Mouse (Mus musculus): ENCODE data around the gene Scin. TPM values are rescaled to one million over a fixed set of nuclear protein-coding genes. Genes with fewer than 3 reads are reported as not detected.

Gene Scin
- polyA plus RNA-seq, 1 experiment from 2014 or later, result 0.36 TPM

DNA sequence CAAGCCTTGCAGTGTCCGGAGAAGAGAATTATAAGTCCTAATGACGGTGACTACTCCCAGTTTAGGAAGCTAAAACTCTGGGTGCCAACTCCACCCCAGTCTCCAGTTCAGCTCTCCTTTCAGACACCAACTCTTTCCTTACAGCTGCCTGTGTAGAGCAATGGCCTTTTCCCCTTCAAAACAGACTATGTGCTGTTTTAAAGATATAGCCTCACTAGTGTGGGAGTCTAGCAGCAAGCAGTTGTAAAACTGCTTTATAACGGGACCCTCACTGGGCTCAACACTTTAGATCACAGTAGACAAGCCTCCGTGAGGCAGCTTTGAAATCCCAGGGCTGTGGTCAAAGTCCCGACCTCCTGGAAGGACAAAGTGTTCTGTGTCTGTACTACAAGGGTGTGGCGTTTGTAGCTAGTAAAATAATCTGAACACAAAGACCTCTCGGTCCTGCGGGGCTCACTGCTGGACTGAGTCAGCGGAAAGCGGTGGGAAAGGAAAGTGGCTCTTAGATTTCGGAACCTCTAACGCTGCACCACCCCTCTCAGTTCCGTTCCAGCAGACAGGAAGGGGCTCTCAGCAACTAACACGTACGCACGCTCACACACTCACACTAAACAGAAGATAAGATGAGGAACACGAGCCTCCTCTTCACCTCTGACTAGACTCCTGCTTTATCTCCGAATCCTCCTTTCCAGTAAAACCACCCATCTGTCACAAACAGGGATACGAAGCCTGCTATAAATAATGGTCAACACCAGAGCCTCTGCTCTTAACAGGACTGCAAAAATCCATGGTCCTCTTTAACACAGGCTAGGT, 117.2 kb downstream of the Scin start:
- ATAC-seq (ENCODE audit: low FRiP score), result peak; percentile 39; the same call in 1 of the 2 replicates
- H3K9ac ChIP-seq, result peak overlapping the region; percentile 21; the same call in 1 of the 2 replicates
- no peaks in the 10 kb centered on the region for H3K9me3 ChIP-seq
- H3K36me3 ChIP-seq (replicated peaks), result no peaks in the 10 kb centered on the region
- H3K27ac ChIP-seq, result 0 out of 2 replicates have a peak overlapping the region, but pooled peaks have one; percentile 6
- H3K27me3 ChIP-seq, result no peaks in the 10 kb centered on the region
- 45% methylated on average over 19 of the region's 19 CpGs for WGBS
- H3K4me3 ChIP-seq (replicated peaks), result no peak overlapping the region; the same call in 1 of the 2 replicates
- H3K4me2 ChIP-seq, result peak overlapping the region; percentile 27
- peaks cover 6% of the 10 kb centered on the region; the same call in 1 of the 2 replicates for H3K4me1 ChIP-seq

DNA sequence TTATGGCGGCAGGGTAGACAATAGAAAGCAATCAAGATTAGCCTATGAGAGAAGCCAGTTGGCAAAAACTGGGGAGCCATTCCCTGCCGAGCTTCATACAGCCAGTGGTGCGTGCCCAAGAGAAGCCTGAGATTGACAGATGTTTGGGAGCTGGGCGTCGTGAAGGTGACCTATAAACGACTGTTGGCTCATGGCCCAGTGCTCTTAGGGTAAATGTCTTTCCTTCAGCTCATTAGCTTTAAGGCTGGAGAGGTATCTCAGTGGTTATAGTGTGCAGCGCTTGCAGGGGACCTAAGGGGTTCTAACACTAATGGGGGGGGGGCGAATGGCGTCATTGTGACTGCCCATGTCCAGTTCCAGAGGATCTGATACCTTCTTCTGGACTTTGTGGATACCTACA, 118.0 kb downstream of the Scin start:
- no peaks in the 10 kb centered on the region for H3K36me3 ChIP-seq (replicated peaks)
- H3K27me3 ChIP-seq, result no peaks in the 10 kb centered on the region
- WGBS, result 65% methylated on average over 9 of the region's 9 CpGs
- no peak overlapping the region for H3K4me3 ChIP-seq (replicated peaks)
- no peak overlapping the region for H3K9ac ChIP-seq
- H3K9me3 ChIP-seq, result no peaks in the 10 kb centered on the region
- H3K4me1 ChIP-seq, result peaks cover 6% of the 10 kb centered on the region; the same call in 1 of the 2 replicates
- no peak for ATAC-seq (ENCODE audit: low FRiP score)
- no peak overlapping the region for H3K27ac ChIP-seq
- no peak overlapping the region for H3K4me2 ChIP-seq

DNA sequence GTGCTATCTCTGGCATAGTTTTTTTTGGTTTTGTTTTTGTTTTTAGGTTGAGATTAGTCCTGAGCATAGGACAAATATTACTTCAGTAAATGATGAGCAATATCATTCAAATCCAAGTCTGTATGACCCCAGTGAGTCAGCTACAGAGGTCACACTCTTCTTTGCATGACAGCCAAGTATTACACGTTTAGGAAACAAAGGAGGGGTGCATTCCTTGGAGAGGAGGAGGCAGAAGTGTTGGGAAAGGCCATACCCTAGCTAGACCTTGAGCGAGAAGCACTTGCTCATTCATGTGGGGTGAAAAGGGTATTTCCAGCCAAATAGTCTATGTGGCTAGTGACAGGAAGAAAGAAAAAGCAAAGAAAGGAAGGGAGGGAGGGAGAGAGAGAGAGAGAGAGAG, 124.2 kb downstream of the Scin start:
- Histone ChIP-seq H3K9me3 (no peaks in the 10 kb centered on the region), H3K4me1 (no peaks in the 10 kb centered on the region), H3K4me2 (no peak overlapping the region), H3K4me3 (replicated peaks) (no peak overlapping the region), H3K27me3 (no peaks in the 10 kb centered on the region), H3K9ac (no peak overlapping the region), H3K36me3 (replicated peaks) (no peaks in the 10 kb centered on the region), H3K27ac (no peak overlapping the region)
- no peak for ATAC-seq (ENCODE audit: low FRiP score)
- 51% methylated on average over 2 of the region's 2 CpGs for WGBS

Other genes with a start within 250 kb of the Scin start
- 64.5 and 70.5 TPM in 2 replicates for gene Arl4a, start 96.2 kb downstream of the Scin start, polyA plus RNA-seq (2016; fragmentation: Nextera tagmentation; extraction: Ambion mirVana)
- 0.20 TPM in 1 of 2 replicates, not detected in the other for gene Lsmem1, start 65.3 kb upstream of the Scin start, polyA plus RNA-seq (2016; fragmentation: Nextera tagmentation; extraction: Ambion mirVana)
- gene Ifrd1, start 114.3 kb upstream of the Scin start, polyA plus RNA-seq (2016; fragmentation: Nextera tagmentation; extraction: Ambion mirVana), result 195 and 196 TPM in 2 replicates